Mouse (Mus musculus): Measurements from ENCODE around the gene Majin.

GRCm38 (mm10) chr19:6234337-6235083 is 50.3 kb downstream of the Majin start:
- TF ChIP-seq CTCF (IDR thresholded peaks at IDR 0.05; ENCODE audit: low read depth) (no peak), EP300 (optimal IDR thresholded peaks at IDR 0.05) (no peak)

Data from stomach, postnatal 0 days (tissue).